Mouse (Mus musculus): ENCODE data around the gene Smg1.
"Not testable (repeated sequence)": the region's sequence is repeated elsewhere in the genome, so short reads cannot be mapped to it uniquely, and the experiment has no call there.

Gene Smg1

DNA sequence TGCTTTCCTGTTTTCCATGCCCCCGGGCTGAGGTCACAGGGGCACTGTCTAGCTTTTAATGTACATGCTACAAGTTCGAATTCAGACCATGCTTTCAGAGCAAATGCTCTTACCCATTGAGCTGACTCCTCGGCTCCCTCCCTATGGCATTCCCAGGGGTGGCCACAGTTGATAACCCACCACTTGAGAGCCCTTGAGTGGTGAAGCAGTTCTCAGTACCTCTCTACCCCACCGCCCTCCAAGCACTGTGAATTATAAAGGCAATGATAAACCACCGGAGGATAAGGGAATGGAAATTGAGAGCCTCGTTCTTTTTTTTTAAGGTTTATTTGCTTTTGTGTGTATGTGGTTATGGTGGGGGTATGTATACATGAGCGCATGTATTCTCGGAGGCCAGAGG is 4.6 kb upstream of the Smg1 start:
- no peak for DNase-seq

- DNase-seq, result no peak
Observed at GRCm38 (mm10) chr7:118245260-118245659, 1.8 kb upstream of the Smg1 start.

DNA sequence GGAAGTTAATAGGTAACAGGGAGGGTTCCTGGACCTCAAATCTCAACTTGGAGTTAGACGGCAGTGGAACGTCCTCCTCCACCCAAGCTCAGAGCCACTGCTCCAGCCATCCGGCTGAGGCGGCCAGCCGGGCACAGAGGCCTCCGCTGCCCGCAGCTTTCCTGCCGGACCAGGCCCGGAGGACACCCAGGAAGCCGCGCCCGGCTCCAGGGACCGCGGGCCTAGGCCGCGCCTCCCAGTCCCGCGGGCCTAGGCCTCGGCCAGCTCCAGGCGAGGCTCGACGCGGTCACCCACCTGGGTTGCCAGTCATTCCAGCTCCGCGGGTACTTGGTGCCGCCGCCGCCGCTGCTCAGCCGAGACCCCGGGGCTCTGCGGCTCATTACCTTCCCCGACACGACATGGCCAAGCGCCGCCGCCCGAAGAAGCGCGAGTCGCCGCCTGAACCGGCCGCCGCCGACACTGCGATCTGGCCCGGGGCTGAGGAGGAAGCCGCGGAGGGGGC is 508 bp downstream of the Smg1 start:
- DNase-seq, result no peak

GRCm38 (mm10) chr7:118242309-118242708 is 1.2 kb downstream of the Smg1 start:
- DNase-seq, result no peak

- no peak for DNase-seq
Observed at GRCm38 (mm10) chr7:118240402-118240801, 3.1 kb downstream of the Smg1 start.

GRCm38 (mm10) chr7:118239996-118240395 is 3.5 kb downstream of the Smg1 start:
- DNase-seq, result no peak

DNA sequence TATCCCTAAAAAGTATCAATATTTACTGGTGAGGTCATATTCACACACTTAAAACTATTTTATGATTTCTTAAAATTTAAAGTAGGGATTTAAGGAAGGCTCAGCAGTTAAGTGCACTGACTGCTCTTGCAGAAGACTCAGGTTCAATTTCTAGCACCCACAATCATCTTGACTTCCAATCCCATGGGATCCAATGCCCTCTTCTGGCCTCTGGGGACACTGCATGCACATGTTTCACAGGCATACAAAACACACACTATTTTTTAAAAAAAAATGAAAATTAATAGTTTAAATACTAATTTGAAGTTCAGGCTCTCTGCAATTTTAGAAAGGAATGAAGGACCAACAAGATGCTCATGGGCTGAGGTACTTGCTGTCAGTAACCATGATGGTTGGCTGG is 6.5 kb downstream of the Smg1 start:
- peak in 1 of 2 experiments; percentile 36 for DNase-seq

DNA sequence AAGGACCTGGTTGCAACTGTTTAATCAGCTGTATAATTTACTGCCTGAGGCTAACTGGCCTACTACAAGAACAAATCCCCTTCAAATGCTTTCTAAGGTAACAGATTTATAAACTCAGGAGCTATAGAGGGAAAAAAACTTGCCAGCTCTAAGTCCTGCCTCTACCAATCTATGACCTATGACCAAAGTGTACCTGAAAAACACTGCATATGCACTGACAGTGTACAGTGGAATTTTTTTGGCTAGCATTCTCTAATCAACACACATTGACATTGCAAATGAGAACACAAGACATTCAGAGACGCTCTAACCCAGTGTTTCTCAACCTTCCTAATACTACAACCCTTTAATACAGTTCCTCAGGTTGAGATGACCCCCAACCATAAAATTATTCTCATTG is 9.2 kb downstream of the Smg1 start:
- DNase-seq, result no peak

GRCm38 (mm10) chr7:118232613-118233012 is 10.9 kb downstream of the Smg1 start:
- no peak for DNase-seq

DNA sequence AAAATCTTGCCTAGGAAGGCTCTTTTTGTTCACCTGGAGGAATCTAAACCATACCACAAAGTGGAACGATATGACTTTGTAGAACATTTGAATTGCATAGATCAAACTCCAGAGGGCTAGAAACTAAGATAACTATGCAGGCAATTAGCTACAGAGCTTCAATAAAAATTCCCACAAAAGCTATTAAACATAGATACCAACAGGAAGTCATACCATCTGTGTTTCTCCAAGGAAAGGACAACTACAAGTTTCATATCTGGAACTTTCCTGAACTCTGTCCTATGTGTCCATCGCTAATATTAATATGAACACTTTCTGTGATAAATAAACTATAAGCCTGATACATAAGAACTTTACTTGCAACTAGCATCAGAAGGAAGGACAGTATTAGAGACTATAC is 23.7 kb downstream of the Smg1 start:
- DNase-seq, result no peak

DNA sequence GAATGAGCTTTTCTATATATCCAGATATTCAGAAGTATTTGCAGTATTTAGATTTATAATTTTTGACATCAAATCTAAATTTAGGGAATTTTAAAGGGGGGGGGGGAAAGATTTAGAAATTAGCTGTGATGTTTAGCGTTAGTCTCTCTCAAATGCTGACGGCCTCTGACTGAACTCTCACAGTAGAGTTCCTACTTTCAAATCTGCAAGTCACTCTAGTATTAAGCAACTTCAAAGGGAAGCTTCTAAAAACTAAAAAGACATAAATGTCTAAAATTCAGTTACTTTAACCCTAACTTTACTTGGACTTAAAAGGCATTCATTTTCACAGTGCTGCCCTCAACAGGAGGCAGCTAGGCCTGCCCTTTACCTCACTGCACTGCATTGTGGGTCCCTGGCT is 37.1 kb downstream of the Smg1 start:
- no peak for DNase-seq

DNA sequence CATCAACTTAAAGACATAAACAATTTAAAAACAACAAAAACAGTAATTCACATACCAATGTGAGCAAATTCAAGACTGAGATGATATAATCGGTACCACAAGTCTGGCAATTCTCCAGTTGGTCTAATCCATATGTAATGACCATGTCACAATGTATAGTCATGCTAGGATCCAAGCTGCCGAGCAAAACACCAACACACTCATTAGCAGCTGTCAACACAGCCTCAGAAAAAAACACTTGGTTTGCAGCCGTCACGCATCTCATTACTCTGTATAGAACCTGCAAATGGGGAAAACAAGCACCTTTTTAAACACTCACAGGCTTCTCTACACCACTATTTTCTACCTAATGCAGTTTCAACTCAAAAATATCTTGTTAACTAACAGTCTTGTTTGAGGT is 47.7 kb downstream of the Smg1 start:
- DNase-seq, result no peak

GRCm38 (mm10) chr7:118185878-118186277 is 57.6 kb downstream of the Smg1 start:
- DNase-seq, result no peak

- no peak for DNase-seq
Observed at GRCm38 (mm10) chr7:118184604-118185003, 58.9 kb downstream of the Smg1 start.

DNA sequence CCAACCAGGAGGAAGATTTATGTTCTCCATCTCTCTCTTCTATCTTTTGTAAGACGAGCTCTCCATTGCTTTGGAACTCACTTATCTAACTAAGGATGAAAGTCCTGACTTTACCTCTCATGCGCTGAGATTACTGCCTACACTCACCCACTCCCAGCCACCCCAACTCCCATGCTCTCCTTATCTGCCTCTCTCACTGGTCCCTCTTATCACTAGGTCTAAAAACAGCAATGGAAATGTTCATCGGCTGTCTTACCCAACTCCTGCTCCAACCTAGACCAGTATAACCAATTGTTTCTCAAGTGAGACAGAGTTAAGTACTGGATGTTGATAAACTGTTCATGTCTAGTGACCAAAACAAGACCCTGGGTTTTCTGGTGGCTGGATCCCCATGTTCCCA is 62.3 kb downstream of the Smg1 start:
- no peak for DNase-seq

- no peak for DNase-seq
Observed at GRCm38 (mm10) chr7:118179782-118180181, 63.7 kb downstream of the Smg1 start.

- DNase-seq, result no peak
Observed at GRCm38 (mm10) chr7:118175821-118176355, 67.6 kb downstream of the Smg1 start.

- not testable (repeated sequence) for DNase-seq
Observed at GRCm38 (mm10) chr7:118170125-118170524, 73.3 kb downstream of the Smg1 start.

DNA sequence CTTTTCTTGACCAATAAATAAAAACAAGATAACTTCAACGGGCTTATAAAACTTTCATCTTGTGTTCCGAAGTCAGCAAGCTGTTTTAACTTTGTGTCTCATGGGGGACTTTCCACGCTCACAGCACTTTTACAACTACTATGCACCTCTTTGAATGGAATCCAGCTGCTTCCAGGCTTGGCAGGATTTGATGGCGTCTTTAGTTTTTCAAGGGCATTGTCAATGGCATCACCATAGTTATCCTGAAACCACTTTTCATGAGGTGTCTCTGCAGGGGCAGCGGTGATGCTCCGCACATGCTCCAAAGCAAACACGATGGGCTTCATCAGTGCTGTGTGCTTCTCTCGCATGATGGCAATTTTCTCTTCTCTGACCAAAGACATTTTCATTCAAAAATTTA is 80.5 kb downstream of the Smg1 start:
- no peak for DNase-seq

DNA sequence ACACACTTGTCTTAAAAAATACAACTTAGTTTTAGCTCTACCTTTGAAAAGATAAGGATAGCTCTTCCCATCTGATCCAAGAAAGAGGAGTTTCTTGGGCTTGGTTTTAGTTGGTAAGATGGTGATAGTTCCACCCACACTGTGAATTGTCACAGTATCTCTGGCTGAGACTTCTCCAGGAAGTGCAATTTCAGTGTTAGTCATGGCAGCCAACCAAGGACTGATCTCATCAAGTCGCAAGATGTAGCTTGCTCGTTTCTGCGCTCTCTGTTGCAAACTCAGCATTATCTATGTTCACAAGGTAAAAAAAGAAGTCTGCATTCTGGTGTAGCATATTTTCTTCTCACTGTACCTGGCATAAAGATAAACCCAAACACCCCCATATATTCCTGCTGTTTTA is 83.3 kb downstream of the Smg1 start:
- DNase-seq, result no peak

DNA sequence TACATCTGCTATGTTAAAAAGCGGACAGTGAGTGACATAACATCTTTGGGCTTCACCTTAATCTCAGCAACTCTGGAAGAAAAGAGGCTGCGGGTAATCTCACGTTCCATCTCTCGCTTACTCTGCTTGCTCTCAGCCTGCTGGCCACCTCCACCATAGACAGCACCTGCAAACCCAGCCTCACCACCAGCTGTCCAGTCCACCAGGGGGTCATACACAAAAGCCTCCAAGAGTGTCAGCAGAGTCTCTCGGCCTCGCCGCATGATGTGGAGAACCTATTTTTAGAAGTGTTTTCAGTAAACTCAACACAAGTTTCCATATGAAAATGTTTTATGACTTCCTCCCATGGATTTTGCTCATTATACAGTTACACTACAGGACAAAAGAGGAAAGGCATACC is 87.0 kb downstream of the Smg1 start:
- DNase-seq, result no peak

GRCm38 (mm10) chr7:118154150-118154549 is 89.3 kb downstream of the Smg1 start:
- no peak for DNase-seq

DNA sequence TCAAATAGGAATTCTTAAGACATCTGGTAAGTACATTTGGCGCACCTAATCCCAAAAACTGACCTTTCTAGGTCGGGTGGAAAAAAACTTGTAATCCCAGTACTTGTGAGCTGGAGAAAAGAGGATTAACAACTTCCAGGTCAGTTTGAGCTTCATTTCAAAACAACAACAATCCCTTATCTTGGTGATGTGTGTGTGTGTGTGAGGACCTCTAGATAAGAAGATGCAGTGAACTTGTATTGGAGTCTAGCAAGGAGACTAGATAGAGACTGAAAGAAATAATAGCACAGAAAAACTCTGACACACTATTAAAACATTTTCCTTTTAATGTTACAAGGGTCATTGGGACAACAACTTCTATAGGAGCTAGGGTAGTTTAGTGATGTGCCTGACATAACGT is 99.9 kb downstream of the Smg1 start:
- DNase-seq, result no peak

- DNase-seq, result no peak
Observed at GRCm38 (mm10) chr7:118143123-118143522, 100.3 kb downstream of the Smg1 start.

DNA sequence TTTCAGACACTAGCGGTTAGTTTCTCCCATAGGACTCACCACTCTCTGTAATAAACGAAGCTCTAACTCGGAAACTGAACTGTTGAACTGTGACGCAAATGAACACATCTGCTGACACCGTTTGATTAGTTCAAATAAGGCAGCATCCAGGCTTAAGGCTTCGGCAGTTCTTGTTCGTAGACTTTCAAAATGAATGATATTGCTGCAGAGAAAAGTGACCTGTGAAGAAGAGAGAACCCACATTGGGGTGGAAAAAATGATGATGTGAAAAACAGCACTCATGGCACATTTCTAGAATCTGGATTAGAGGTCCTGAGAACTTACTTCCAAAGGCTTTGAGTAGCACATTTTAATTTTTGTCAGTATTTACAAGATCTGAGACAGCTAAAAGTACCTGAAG is 102.2 kb downstream of the Smg1 start:
- no peak for DNase-seq

DNA sequence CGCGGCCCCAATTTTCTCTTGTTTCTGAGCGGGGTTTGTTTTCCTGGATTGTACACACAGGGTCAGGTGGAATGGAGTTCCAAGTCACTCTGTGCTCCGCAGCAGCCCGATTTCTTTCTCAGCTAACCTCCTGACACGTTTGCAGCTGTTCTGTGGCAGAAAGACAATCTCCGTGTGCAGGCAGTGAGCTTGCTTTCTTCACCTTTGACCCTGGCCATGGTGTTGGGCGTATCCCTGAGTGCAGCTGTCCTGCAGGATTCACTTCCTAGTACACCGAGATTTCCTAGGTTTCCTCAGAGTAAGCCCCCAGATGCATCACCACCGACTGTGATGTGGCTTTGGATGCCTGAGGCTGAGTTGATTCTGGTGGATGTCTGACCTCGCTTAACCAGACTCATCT is 108.3 kb downstream of the Smg1 start:
- DNase-seq, result no peak
